Mouse (Mus musculus) mouse embryonic stem cell (cell line): ENCODE measurements around the gene Hk2.

Experiments
- in situ Hi-C, 2 experiments: fragments of 300-500 bp; cut with MboI; formaldehyde crosslinking; loops; 1 replicate in 1 of 2; 3 replicates in 1 of 2; pipeline ENCODE4 v1.14.3; 2019 to 2020; ENCODE audit warnings: low sequenced_read_pairs in 2 of 2, low pct_unique_long_range_greater_than_20kb in 1 of 2, mixed read lengths in 1 of 2; ENCODE audit not compliant: unreplicated experiment in 1 of 2

Gene Hk2

DNA sequence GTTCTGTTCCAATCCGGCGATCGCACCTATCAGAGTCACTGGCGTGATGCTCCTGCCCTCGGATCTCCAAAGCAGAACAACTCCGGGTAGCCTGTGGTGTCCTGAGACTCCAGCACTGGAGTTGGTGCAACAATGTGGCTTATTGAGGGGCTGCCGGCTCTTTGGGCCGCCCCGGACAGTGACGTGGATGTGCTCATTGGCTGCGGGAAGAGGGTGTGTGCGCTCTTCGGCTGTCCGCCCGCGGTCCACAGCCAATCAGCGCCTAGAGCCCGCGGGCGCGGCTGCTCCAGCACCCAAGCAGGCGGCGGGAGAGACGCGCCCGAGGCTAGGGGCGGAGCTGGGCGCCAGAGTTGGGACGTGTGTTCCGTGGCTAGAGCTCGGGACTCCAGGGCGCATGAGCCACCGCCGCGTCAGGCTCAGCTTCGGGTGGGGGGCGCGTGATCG, at the start of gene Hk2:
Hk2 (minus strand) TSS at position 134 of the 444 bp plus-strand sequence.
- in situ Hi-C loops, result no loop called here

DNA sequence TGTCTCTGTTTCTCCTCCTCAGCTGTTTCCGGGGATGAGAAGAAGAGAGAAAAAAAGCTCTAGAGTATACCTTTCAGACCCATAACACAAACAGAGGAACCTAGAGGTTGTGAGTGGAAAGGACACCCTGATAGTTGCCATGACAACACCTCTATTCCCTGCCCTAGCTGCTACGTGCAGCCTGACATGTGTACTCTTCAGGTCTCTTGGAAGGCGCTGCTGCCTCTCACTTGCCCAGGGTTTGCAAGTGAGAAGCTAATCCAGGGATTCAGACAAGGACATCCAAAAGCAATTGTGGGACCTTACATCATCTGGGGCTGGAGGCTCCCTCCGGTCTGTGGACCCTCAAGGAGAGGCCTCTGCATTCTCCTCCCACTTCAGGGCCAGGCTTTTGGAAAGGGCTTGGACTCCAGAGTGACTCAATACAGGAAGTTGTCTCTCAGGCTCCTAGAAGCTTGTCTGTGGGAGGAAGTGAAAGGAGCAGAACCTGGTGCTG, 47.6 kb upstream of the Hk2 start:
- in situ Hi-C loops, result no loop called here

DNA sequence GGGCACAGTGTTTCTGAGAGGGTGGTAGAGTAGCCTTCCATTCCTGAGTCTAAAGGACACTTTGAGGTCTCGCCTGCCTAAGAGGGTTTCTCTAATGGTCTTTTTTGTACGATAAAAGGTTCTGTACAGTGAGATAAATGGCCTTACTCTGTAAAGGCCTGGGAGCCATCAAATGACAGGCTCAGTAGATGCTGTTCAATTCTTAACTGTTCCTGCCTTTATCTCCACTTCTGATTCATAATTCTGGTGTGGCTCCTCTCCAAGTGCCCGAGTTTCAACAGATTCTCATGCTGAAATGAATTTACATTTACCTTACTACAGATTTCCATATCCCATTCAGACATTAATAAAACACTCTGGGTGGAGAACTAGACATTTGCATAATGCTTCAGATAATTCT, 46.5 kb upstream of the Hk2 start:
- in situ Hi-C loops, result no loop called here

DNA sequence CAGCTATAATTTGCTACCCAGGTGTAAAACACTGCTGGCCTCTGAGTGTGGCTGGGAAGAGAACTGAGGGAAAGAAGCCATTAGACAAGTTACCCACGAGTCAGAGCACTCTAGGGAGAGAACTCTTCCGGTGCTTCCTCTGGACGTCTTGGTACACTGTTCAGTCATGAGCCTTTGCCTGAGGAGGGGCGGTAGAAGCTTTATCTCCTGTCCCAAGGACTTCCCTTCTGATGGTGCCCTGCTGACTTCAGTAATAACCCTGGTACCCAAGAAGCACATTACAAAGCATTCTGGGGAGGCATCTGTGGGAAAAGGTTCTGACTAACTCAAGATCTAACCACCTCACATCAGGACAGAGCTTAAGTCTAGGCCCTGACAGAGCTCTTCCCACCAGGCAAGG, 40.6 kb upstream of the Hk2 start:
- in situ Hi-C loops, result no loop called here

DNA sequence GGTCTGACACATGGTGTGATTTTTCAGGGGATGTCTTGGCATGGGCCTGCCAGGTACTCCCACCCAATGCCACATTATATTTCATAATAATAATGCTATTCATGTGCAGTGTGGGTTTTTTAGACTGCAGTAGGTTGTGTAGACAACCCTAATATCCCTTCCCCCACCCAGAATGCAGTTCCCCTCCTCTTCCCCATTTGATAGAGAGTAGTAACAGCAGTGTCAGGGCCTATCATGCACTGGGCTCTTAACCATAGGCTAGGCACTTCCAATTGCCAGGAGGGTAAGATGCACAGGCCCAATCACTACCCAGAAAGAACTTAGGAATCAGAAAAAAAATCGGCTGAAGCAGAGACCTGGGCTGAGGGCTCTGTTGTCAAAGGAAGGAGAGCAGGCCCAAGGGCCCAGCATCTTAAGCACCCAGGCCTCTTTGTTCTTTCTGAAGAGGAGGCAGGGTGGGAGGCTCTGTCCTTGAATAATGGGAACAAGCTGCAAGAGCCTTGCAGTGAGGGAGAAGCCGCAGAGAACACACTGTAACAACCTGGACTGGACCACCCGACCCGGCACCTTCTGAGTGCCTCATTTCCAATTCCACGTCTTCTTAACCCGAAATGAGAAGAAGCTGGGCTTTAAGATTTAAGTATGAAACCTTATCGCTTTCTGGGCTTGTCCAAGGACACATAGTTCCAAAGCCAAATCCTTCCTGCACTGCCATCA, 33.9 kb upstream of the Hk2 start:
- in situ Hi-C loops, result no loop called here

DNA sequence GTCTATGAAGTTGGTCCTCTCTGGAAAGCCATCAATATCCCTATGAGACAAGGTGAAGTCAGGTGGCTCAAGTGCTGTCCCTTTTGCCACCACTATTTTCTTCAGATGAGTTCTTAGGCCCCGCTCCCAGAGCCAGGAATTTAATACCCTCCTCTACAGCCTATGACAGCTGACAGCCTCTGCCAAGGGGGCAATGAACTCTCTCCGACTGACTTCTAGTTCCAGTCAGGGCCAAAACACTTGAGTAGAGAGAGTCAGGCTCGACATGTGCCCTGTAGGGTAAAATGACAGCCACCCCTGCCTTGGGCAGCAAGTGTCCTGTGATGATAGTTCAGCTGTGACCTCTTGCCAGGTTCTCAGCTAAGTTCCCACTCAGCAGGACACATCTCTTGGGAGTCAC, 32.7 kb upstream of the Hk2 start:
- in situ Hi-C loops, result no loop called here

DNA sequence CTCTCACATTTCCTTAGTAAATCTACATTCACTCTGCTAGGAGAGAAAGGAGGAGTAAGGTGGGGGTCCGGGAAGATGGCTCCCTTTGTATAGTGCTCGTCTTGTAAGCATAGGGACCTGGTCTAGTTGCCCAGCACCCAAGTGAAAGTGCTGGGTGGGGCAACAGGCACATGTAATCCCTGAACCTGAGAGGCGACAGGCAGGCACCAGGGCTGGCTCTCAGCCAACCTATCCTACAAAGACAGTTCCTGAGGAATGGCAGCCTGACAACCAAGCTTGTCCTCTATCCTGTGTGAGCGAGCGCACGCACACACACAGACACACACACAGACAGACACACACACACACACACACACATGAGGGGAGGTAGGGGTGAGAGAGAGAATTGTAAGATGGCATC, 32.2 kb upstream of the Hk2 start:
- in situ Hi-C loops, result no loop called here

DNA sequence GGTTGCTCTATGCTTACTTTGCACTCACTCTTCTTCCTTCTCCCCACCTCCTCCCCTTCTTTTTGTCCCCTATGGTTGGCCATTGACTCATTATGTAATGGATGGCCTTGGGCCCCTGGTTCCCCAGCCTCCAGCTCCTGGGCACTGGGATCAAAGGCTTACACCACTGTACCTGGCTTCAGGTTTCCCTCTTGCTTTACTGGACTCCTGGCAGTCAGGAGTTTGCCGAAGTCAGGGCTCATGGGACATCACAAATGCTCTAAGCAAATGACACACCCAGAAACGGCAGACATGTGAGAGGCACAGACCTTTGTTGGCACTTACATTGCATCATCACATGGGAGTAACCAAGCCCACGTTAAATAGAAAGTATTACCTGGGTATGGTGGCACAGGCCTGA, 31.6 kb upstream of the Hk2 start:
- in situ Hi-C loops, result no loop called here

DNA sequence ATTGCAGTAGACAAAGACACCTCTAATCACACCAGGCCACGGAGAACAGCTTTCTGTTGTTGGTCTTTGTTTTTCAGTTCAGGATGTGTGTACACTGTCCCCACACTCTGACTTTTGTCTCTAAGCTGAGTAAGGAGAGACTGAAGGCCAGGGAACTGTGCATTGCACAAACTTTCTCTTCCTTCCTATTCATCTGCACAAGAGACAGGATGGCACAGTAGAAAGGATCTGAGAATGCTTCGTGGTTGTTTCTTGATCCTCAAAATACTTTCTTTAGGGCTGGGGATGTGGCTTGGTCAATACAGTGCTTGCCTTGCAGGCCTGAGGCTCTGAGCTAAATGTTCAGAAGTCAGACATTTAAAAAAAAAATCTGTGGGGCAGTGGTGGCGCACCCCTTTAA, 30.7 kb upstream of the Hk2 start:
- in situ Hi-C loops, result no loop called here

DNA sequence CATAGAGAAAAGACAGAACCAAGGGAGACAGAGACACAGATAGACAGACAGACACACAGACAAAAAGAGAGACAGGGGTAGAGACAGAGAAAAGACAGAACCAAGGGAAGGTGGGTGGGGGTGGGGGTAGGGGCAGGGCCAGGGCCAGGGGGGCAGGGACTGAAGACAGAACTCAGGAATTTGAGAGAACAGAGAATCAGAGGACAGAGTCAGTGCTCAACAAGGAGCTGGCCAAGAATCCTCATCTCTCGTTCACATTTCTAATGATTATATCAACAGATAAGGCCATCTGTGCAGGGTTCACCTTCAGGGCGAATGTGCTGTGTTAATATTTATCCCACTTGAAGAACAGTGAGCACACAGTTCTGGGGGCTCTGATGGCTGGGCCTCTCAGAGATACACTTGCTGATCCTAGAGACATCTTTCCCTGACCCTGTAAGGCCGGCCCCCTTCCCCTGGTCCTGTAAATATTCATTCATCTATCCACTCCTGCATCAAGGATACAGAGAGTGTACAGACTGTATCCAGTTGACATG, 24.0 kb upstream of the Hk2 start:
- in situ Hi-C loops, result no loop called here

DNA sequence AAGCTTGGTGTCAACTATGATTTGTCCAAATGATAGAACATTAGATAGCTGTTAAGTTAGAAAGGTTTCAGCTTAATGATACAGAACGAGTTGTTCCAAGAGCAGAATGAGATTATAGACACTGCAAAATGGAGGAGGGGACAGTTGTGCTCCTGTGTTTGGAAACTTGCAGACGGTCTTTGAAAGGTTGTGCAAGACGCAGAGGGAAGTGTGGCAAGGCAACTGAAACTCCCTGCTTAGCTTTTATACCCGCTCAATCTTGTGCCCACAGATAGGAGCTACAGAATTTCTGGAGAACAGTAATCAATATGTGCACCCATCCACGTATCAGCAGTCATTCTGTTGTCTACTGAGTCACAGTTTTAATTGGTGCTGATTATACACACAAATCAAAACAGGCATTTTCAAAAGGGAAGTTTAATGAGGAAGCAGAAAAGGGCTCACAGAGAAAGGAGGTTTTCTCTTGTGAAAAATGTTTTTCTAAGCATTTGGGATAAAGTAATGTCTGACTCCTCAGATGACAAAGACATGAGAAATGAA, 23.1 kb upstream of the Hk2 start:
- in situ Hi-C loops, result no loop called here

DNA sequence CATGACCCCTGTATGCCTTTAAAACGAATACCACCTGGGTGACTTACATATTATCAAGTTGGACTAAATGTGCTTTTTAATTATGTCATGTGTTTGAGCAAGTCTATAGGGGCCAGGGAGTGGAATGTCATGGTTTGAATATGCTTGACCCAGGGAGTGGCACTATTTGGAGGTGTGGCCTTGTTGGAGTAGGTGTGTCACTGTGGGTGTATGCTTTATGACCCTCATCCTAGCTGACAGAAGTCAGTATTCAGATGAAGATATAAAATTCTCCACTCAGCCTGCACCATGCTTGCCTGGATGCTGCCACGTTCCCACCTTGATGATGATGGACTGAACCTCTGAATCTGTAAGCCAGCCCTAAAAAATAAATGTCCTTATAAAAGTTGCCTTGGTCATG, 16.6 kb upstream of the Hk2 start:
- in situ Hi-C loops, result no loop called here

DNA sequence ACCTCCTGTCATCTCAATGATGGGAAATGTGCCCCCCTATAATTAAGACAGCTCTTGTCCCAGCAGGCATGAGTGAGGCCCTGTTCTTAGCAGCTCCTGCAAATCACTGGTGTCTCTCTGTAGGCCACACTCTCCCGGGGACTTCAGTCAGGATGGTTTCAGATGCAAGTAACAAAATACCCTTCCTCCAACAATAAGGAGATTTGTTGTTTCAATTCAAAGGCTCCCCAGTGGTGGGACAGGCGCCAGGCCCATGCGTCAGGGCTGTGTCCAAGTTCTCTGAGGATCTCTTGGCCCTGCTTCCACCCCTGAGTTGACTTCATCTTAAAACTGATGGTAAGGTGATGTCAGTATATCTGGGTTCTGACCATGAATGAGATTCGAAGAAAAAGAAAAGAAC, 9.7 kb upstream of the Hk2 start:
- in situ Hi-C loops, result no loop called here

DNA sequence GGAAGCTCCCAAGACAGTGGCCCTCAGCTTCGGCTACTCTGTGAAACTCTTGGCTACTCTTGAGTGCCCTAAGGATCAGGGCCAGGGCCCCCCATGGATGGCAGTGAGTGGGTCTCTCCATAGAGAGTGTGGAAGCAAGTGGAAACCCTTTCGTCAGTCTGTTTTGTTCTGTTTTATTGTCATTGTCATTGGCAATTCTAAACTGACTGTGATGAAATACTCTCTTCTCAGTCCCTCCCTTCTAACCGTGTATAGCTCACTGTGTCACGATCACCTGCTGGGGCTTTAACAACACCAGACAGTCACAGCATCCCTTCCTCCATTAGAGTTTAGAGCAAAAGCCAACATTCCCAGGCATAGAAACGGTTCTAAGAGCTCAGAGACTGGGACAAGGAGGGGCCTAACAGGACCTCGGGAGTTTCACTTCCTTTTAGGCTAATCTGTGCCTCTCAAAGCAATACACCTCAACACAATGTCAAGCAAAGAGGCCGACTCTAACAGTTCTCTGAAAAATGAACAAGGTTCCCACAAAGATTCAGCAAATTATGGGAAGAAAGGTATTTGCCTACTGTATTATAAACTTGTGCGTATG, 6.6 kb upstream of the Hk2 start:
- in situ Hi-C loops, result no loop called here

DNA sequence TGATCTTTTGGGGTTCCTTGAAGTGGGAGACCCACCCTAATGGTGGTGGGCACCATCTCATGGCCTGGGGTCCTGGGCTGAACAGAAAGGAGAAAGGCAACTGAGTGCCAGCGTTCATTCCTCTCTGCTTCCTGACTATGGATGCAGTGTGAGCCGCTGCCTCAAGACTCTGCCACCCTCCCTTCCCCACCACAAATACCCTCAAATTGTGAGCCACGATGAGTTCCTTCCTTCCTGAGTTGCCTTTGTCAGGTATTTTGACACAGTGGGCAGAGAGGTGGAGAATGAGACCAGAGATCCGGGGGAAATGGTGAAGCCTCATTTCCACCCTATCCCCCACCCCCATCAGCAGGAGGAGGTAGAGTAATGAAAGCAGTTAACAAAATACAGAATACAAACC, 6.1 kb upstream of the Hk2 start:
- in situ Hi-C loops, result no loop called here

DNA sequence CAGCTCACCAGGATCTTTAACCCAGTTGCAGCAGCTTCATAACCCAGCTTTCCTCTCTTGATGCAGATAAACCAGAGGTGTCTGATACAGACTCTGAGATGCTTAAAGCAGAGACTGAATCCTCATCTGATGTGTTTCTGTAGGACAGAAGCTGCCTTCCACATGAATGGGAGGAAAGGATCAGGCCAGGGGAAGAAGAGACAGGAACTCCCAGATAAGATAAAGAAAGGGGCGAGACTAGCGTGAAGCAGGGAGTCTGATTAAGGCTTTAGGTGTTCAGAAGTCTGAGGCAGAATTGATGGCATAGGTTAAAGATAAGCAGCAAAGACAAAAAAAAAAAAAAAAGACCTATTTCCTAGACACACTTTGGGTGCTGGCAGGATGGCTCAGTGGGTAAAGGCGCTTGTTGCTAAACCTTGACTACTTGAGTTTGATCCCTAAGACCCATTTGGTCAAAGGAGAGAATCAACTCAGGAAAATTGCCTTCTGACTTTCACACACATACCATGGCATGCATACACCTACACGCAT, 2.9 kb upstream of the Hk2 start:
- in situ Hi-C loops, result no loop called here

DNA sequence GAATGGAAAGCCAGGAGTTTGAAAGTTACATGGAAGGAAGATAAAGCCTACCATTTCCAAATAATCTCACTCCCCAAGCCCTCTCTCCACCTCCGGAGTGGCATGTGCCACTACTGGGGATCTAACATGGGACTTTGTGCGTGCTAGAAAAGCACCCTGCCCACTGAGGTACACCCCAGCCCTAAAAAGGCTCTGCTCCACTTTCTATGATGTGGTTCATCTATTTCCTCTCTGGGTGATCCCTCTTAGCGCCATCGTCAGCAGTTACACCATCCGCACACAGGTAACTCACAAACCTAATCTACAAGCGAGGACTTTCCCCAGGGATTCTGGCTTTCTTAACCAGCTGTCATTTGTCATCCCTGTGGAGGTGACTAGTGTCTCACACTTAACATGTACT, 1.1 kb upstream of the Hk2 start:
- in situ Hi-C loops, result no loop called here

DNA sequence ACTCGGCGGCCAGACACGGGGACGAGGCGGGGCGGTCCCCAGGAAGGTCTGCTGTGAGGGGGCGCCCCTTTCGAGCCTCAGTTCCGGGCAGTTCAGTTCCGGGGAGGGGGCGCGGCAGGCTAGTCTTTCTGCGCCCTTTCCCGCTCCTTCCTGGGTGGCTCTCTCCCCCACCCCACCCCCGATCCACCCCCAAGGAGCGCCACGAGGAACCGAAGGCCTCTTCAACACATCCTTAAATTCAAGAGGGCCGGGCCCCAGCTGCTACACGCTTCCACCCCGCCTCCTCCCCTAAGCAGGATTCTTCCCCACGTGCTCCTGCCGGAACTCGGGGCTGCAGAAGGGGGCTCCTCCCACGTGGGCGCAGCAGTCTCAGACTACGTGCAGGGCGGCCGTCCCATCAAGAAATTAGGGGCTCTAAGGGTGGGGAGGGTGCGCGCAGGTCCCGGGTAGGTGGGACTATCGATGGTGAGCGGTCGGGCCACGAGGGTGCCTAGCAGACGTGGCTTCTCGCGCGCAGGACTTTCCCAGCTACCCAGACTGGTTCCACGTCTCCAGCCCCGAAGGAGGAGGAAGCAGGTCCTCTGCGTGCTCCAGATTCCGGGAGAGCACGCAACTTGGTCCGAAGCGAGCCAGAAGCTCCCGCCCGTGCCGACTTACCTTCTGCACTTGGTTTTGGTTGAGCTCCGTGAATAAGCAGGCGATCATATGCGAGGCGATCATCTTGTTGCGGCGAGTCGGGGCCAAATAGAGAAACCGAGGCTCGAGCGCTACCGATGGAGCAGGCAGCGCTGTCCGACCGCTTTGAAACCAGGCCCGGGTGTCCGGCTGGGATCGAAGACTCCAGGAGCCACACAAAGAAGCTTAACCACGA, 758 bp downstream of the Hk2 start:
- in situ Hi-C loops, result no loop called here
